Mouse (Mus musculus) ES-E14 (cell line): ENCODE data around the gene Lmf1.

ENCODE experiments used
- HCFC1 ChIP-seq: IDR thresholded peaks from 2 replicates; pipeline ENCODE4 v1.6.1; 2012; ENCODE audit warnings: low read length, inconsistent platforms, borderline replicate concordance; ENCODE audit not compliant: insufficient read depth
- MAFK ChIP-seq: IDR thresholded peaks from 2 replicates; pipeline ENCODE4 v1.6.1; 2014; ENCODE audit warnings: mild to moderate bottlenecking, low read depth, low read length, inconsistent platforms; ENCODE audit not compliant: insufficient read depth
- ZC3H11A ChIP-seq: IDR thresholded peaks from 2 replicates; pipeline ENCODE4 v1.6.1; 2012; ENCODE audit warnings: low read depth, mild to moderate bottlenecking, inconsistent platforms, low read length, borderline replicate concordance
- ZNF384 ChIP-seq: IDR thresholded peaks from 2 replicates; pipeline ENCODE4 v1.6.1; 2012; ENCODE audit warnings: low read depth, low read length, inconsistent platforms

GRCm38 (mm10) chr17:25637986-25638385 is 59.1 kb downstream of the Lmf1 start:
- no peak for TF ChIP-seq ZNF384
- TF ChIP-seq MAFK: no peak
- TF ChIP-seq HCFC1: no peak
- TF ChIP-seq ZC3H11A: no peak
